Mouse (Mus musculus): ENCODE results near the gene Ap3b1.

DNA sequence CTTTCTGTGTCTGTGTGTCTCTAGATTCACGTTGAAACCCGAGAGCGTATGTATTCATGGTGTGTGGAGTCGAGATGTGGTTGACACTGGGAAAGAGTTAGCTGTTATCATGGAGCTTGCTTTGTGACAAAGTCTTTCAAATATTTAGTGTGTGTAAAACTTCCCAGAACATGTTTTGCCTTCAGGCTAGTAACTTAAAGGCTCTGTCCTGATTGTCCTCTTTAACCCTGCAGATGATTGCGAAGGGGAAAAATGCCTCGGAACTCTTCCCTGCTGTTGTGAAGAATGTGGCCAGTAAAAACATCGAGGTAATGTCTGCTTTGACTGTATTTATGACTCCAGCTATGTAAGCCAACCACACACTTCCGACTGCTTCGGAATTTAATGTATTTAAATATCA is 35.7 kb downstream of the Ap3b1 start:
- TF ChIP-seq CTCF (IDR thresholded peaks at IDR 0.05; ENCODE audit: control insufficient read depth, insufficient read depth, low read length) (no peak), POLR2A (IDR thresholded peaks at IDR 0.05; ENCODE audit: borderline replicate concordance, control insufficient read depth, low read depth, low read length) (no peak)

Data from bone marrow, adult 2 months (tissue).